Mouse (Mus musculus): ENCODE measurements at regions not wholly inside any gene's neighbourhood (a gene's known extent, or its start where the extent isn't known, plus 50 kb on each side); places are given as distances from the start of the nearest gene placed in this dataset.

- TF ChIP-seq CTCF (IDR thresholded peaks at IDR 0.05; ENCODE audit: low read depth, low read length), result no peak
- no peak for TF ChIP-seq GATA1 (IDR thresholded peaks at IDR 0.05; ENCODE audit: borderline replicate concordance, low read length)
- no peak for TF ChIP-seq TAL1 (conservative IDR thresholded peaks at IDR 0.05; ENCODE audit: low read depth, low read length)
- no peak for TF ChIP-seq GATA2 (IDR thresholded peaks at IDR 0.05; ENCODE audit: borderline replicate concordance, low read depth, low read length)
- no peak for TF ChIP-seq POLR2AphosphoS5 (IDR thresholded peaks at IDR 0.05; ENCODE audit: insufficient replicate concordance, low read depth, low read length)
These were observed 144.5 kb upstream of the Tox3 start for GRCm38 (mm10) chr8:90492521-90493225.
